Mouse (Mus musculus): ENCODE data around the gene Smcr8.

DNA sequence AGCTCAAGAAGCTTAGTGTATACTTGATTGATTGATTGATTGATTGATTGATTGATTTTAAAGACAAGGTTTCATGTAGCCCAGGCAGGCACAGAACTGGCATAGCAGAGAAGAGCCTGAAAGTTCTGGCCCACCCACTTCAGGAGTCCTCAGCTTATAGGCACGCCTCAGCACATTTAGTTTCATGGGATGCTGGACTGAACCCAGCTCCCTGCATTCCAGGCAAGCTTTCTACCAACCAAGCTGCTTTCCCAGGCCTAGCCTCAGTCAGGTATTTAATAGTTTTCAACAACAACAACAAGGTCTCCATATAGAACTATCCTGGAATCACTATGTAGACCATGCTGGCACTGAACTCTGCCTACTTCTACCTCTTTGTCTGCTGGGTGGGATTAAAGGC lies 32.2 kb downstream of the Smcr8 start:
- TF ChIP-seq POLR2AphosphoS5 (IDR thresholded peaks at IDR 0.05; ENCODE audit: borderline replicate concordance, low read depth, low read length) = no peak
- TF ChIP-seq RCOR1 (IDR thresholded peaks at IDR 0.05; ENCODE audit: low read depth, low read length) = no peak
- no peak for TF ChIP-seq POLR2A (IDR thresholded peaks at IDR 0.05; ENCODE audit: control insufficient read depth in 1 of 2, insufficient read depth in 1 of 2, low read depth in 1 of 2, low read length in 2 of 2, poor library complexity in 1 of 2)
- no peak for TF ChIP-seq BHLHE40 (IDR thresholded peaks at IDR 0.05; ENCODE audit: borderline replicate concordance, low read depth, low read length)
- TF ChIP-seq SMC3 (IDR thresholded peaks at IDR 0.05; ENCODE audit: low read depth, low read length) = no peak
- TF ChIP-seq CTCF (IDR thresholded peaks at IDR 0.05 in 2 of 3, conservative IDR thresholded peaks at IDR 0.05 in 1 of 3; ENCODE audit: control insufficient read depth in 1 of 3, insufficient read depth in 1 of 3, low read depth in 2 of 3, low read length in 3 of 3, poor library complexity in 1 of 3, severe bottlenecking in 1 of 3) = no peak
- TF ChIP-seq MAZ (IDR thresholded peaks at IDR 0.05; ENCODE audit: low read depth, low read length) = no peak
- no peak for TF ChIP-seq EP300 (IDR thresholded peaks at IDR 0.05; ENCODE audit: low read depth in 1 of 2, low read length in 2 of 2)
- no peak for TF ChIP-seq NRF1 (IDR thresholded peaks at IDR 0.05; ENCODE audit: insufficient read depth, low read depth, low read length, poor library complexity, severe bottlenecking)
- TF ChIP-seq MAX (IDR thresholded peaks at IDR 0.05; ENCODE audit: low read length) = no peak
- TF ChIP-seq MAFK (IDR thresholded peaks at IDR 0.05; ENCODE audit: borderline replicate concordance, low read depth, low read length) = no peak

Measured in MEL (cell line).